Mouse (Mus musculus): ENCODE measurements at regions not wholly inside any gene's neighbourhood (a gene's known extent, or its start where the extent isn't known, plus 50 kb on each side); places are given as distances from the start of the nearest gene placed in this dataset.

DNA sequence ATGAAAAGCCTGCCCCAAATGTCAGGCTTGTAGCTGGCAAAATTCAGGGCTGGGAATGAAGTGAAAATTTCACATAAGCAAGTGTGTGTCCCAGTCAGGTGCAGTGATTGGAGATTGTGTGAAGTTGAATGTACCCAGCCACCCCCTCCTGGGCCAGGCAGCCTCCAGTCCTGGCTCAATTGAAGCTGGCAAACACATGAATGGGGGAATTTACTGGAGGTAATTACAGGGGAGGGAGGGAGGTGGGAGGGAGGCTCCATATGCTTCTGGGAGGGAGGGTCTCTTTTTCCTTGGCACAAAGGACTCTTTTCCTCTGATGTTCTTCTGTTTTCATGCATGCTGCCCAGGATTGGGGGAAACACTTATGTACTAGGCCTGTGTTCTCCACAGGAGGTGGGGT, 312.4 kb upstream of the Rbfox1 start:
- TF ChIP-seq CTCF (IDR thresholded peaks at IDR 0.05; ENCODE audit: borderline replicate concordance, control insufficient read depth, extremely low read depth, insufficient read depth, low read length, poor library complexity) = no peak
- no peak for TF ChIP-seq POLR2A (IDR thresholded peaks at IDR 0.05; ENCODE audit: control insufficient read depth, extremely low read depth, insufficient read depth, low read length, poor library complexity)
